Mouse (Mus musculus): ENCODE data around the gene Srpk3.

- TF ChIP-seq POLR2A (IDR thresholded peaks at IDR 0.05; ENCODE audit: low read depth, low read length) (no peak), CTCF (IDR thresholded peaks at IDR 0.05; ENCODE audit: extremely low read depth, insufficient read depth, insufficient read length, insufficient replicate concordance) (no peak)
Measured at GRCm38 (mm10) chrX:73824185-73825151, 50.3 kb downstream of the Srpk3 start, which contains the start of gene Pdzd4.
